Comparison of ENCODE assay signal across 18 mouse cellular contexts in the genomic region with DNA sequence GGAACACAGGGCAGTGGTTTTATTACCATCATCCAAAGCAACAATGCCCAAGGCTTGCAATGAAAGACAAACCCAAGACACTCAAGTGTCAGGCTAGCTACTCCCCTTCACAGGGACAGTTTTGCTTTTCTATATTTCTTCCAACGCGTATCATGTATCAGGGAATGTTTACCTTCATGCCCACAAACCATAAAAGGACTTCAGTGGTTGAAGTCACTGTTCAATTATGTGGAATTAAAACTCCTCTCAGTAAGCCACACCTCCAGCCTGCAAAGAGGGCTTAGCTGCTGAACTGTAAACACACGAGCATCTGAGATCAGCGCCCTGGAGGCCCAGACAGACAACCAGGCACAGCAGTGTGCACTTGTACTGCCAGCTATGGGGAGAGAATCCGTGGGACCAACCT.
DNase-seq lines count a peak whose midpoint lies in the region; ATAC-seq and TF ChIP-seq lines count a peak whose summit lies in the region.
"Had no signal": no experiment of that assay in that cellular context is flagged by ENCODE, and none has a peak within 500 bp of the region (broad histone marks: within the 10 kb centered on the region; RNA-seq: fewer than 3 reads in every experiment).

No protein-coding gene starts in this region.

- peak; percentile 90 for ATAC-seq in kidney, embryonic 14.5 days (ENCODE audit: low FRiP score, low TSS enrichment)
- peak; percentile 35; the same call in 1 of the 2 replicates for ATAC-seq in lung, embryonic 14.5 days (ENCODE audit: insufficient read depth)
- 0 out of 2 replicates have a peak, but pooled peaks have one; percentile 48 for ATAC-seq in embryonic facial prominence, embryonic 13.5 days (ENCODE audit: insufficient number of reproducible peaks, insufficient read depth, low FRiP score, low TSS enrichment, low read depth)
- no peak for ATAC-seq in stomach, postnatal 0 days (ENCODE audit: low FRiP score, low TSS enrichment)
- ATAC-seq: forebrain, embryonic 16.5 days had no signal

- no peak overlapping the region for H3K9ac ChIP-seq in kidney, embryonic 14.5 days (ENCODE audit: low read depth, low read length)
- no peak overlapping the region for H3K9ac ChIP-seq in lung, embryonic 14.5 days
- H3K9ac ChIP-seq in embryonic facial prominence, embryonic 13.5 days, result no peak overlapping the region
- H3K9ac ChIP-seq in stomach, postnatal 0 days (ENCODE audit: low read length), result no peak overlapping the region
- H3K9ac ChIP-seq: forebrain, embryonic 12.5 days; heart, embryonic 13.5 days; hindbrain, embryonic 15.5 days had no signal

- no peak for TF ChIP-seq CTCF in lung, embryonic 14.5 days (IDR thresholded peaks at IDR 0.05; ENCODE audit: low read depth)
- no peak for TF ChIP-seq CTCF in stomach, postnatal 0 days (IDR thresholded peaks at IDR 0.05; ENCODE audit: low read depth)

- H3K4me2 ChIP-seq in kidney, embryonic 14.5 days (replicated peaks; ENCODE audit: low read depth, low read length), result no peak overlapping the region
- H3K4me2 ChIP-seq in lung, embryonic 14.5 days, result no peak overlapping the region
- H3K4me2 ChIP-seq in embryonic facial prominence, embryonic 13.5 days, result no peak overlapping the region
- no peak overlapping the region for H3K4me2 ChIP-seq in stomach, postnatal 0 days (replicated peaks; ENCODE audit: low read depth)
- H3K4me2 ChIP-seq: forebrain, embryonic 12.5 days; heart, embryonic 13.5 days; hindbrain, embryonic 15.5 days had no signal

- WGBS in kidney, embryonic 14.5 days, result 30% methylated on average over 5 of the region's 5 CpGs
- 45% methylated on average over 5 of the region's 5 CpGs for WGBS in lung, embryonic 14.5 days
- WGBS in embryonic facial prominence, embryonic 13.5 days, result 49% methylated on average over 5 of the region's 5 CpGs
- WGBS in stomach, postnatal 0 days, result 39% methylated on average over 5 of the region's 5 CpGs

- no peaks in the 10 kb centered on the region for H3K4me1 ChIP-seq in kidney, embryonic 14.5 days (ENCODE audit: control insufficient read depth, insufficient read depth, low read length)
- H3K4me1 ChIP-seq in lung, embryonic 14.5 days (ENCODE audit: insufficient read depth), result no peaks in the 10 kb centered on the region
- peaks cover 17% of the 10 kb centered on the region for H3K4me1 ChIP-seq in embryonic facial prominence, embryonic 13.5 days
- no peaks in the 10 kb centered on the region for H3K4me1 ChIP-seq in stomach, postnatal 0 days (replicated peaks; ENCODE audit: control insufficient read depth, insufficient read depth)
- H3K4me1 ChIP-seq: forebrain, embryonic 12.5 days; heart, embryonic 13.5 days; hindbrain, embryonic 15.5 days had no signal

- no peaks in the 10 kb centered on the region for H3K36me3 ChIP-seq in kidney, embryonic 14.5 days (ENCODE audit: control insufficient read depth, insufficient read depth, low read length)
- no peaks in the 10 kb centered on the region for H3K36me3 ChIP-seq in lung, embryonic 14.5 days (ENCODE audit: insufficient read depth)
- no peaks in the 10 kb centered on the region for H3K36me3 ChIP-seq in embryonic facial prominence, embryonic 13.5 days
- H3K36me3 ChIP-seq in stomach, postnatal 0 days (ENCODE audit: control insufficient read depth, insufficient read depth, low read length), result no peaks in the 10 kb centered on the region
- H3K36me3 ChIP-seq: forebrain, embryonic 12.5 days; heart, embryonic 13.5 days; hindbrain, embryonic 15.5 days had no signal

- H3K9me3 ChIP-seq in kidney, embryonic 14.5 days (ENCODE audit: control insufficient read depth, low read length), result no peaks in the 10 kb centered on the region
- H3K9me3 ChIP-seq in lung, embryonic 14.5 days (ENCODE audit: low read depth, low read length), result no peaks in the 10 kb centered on the region
- no peaks in the 10 kb centered on the region for H3K9me3 ChIP-seq in embryonic facial prominence, embryonic 13.5 days
- H3K9me3 ChIP-seq in stomach, postnatal 0 days (ENCODE audit: control insufficient read depth, low read length), result no peaks in the 10 kb centered on the region
- H3K9me3 ChIP-seq: forebrain, embryonic 12.5 days; heart, embryonic 13.5 days; hindbrain, embryonic 15.5 days had no signal

- no peak for TF ChIP-seq EP300 in stomach, postnatal 0 days (optimal IDR thresholded peaks at IDR 0.05)

- H3K27me3 ChIP-seq in kidney, embryonic 14.5 days (ENCODE audit: control insufficient read depth, insufficient read depth, low read length), result no peaks in the 10 kb centered on the region
- H3K27me3 ChIP-seq in lung, embryonic 14.5 days (ENCODE audit: insufficient read depth, low read length), result no peaks in the 10 kb centered on the region
- no peaks in the 10 kb centered on the region for H3K27me3 ChIP-seq in embryonic facial prominence, embryonic 13.5 days
- H3K27me3 ChIP-seq in stomach, postnatal 0 days (ENCODE audit: control insufficient read depth, insufficient read depth, low read length), result no peaks in the 10 kb centered on the region
- H3K27me3 ChIP-seq: CH12.LX; forebrain, embryonic 12.5 days; heart, embryonic 13.5 days; hindbrain, embryonic 15.5 days had no signal

- no peak for DNase-seq in kidney, postnatal 10 days
- DNase-seq in lung, embryonic 14.5 days, result no peak
- DNase-seq in lung, postnatal 36 days, result no peak
- DNase-seq in stomach, postnatal 0 days (ENCODE audit: low spot score), result no peak
- DNase-seq: adrenal gland, adult 8-10 months; adrenal gland, postnatal 36 days; cerebellum, adult 8-10 months; cerebellum, postnatal 14 days; embryo, embryonic 11 days; gastrocnemius, postnatal 14 days; heart, postnatal 36 days had no signal

- no peak overlapping the region for H3K27ac ChIP-seq in kidney, embryonic 14.5 days (ENCODE audit: low read depth, low read length)
- no peak overlapping the region for H3K27ac ChIP-seq in lung, embryonic 14.5 days (ENCODE audit: low read depth)
- H3K27ac ChIP-seq in embryonic facial prominence, embryonic 13.5 days, result no peak overlapping the region
- H3K27ac ChIP-seq in stomach, postnatal 0 days (replicated peaks), result no peak overlapping the region
- H3K27ac ChIP-seq: forebrain, embryonic 12.5 days; heart, embryonic 13.5 days; hindbrain, embryonic 15.5 days had no signal

- no peak overlapping the region for H3K4me3 ChIP-seq in kidney, embryonic 14.5 days (ENCODE audit: low read length)
- H3K4me3 ChIP-seq in lung, embryonic 14.5 days (ENCODE audit: low read depth, low read length), result no peak overlapping the region
- H3K4me3 ChIP-seq in embryonic facial prominence, embryonic 13.5 days, result no peak overlapping the region
- H3K4me3 ChIP-seq in stomach, postnatal 0 days (ENCODE audit: low read depth, low read length), result no peak overlapping the region
- H3K4me3 ChIP-seq: forebrain, embryonic 12.5 days; heart, embryonic 13.5 days; hindbrain, embryonic 15.5 days had no signal
